Mouse (Mus musculus): Measurements from ENCODE around the gene Tfap2c.

DNA sequence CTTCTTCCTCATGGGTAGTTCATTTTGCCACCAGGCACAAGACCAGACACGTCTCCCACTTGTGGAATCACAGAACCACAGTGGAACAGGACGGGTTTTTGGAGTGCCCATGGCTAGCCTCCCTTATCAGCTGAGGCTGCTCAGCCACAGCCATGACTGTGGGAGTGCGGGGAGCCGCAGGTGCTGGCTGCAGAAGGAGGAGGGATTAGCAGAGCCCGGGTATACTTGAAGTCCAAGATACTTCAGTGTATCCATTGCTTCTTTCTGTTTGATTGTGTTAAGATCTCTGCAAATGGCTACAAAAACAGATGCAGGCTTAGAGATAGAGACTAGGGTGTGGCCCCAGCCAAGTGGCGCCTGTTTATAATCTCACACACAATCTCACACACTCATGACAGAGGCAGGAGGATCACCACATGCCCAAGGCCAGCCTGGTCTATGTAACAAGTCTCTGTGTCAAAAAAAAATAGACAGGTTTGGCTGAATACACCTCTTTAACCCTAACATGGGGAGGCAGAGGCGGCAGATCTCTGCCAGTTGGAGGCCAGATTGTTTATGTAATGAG is 48.6 kb upstream of the Tfap2c start:
- TF ChIP-seq CTCF (IDR thresholded peaks at IDR 0.05; ENCODE audit: low read depth, low read length) (no peak), TAL1 (conservative IDR thresholded peaks at IDR 0.05; ENCODE audit: low read depth, low read length) (no peak)
